Mouse (Mus musculus) MEL (cell line): Measurements from ENCODE around the gene Tanc1.

Source experiments
- CTCF ChIP-seq, 3 experiments: IDR thresholded peaks in 2 of 3; conservative IDR thresholded peaks in 1 of 3; 2 replicates each; pipeline ENCODE4 v1.5.1; 2011 to 2012; ENCODE audit warnings: low read length in 3 of 3, low read depth in 2 of 3, mild to moderate bottlenecking in 2 of 3, improper control_type of control experiment in 1 of 3, inconsistent platforms in 1 of 3, mixed read lengths in 1 of 3, moderate library complexity in 1 of 3; ENCODE audit not compliant: control insufficient read depth in 1 of 3, insufficient read depth in 1 of 3, poor library complexity in 1 of 3, severe bottlenecking in 1 of 3
- EP300 ChIP-seq, 2 experiments: IDR thresholded peaks; 2 replicates each; pipeline ENCODE4 v1.6.1; 2011; ENCODE audit warnings: improper control_type of control experiment in 2 of 2, low read length in 2 of 2, low read depth in 1 of 2, mild to moderate bottlenecking in 1 of 2
- GATA1 ChIP-seq: IDR thresholded peaks from 2 replicates; pipeline ENCODE4 v1.6.1; 2011; ENCODE audit warnings: low read depth, low read length, improper control_type of control experiment
- MXI1 ChIP-seq: IDR thresholded peaks from 2 replicates; pipeline ENCODE4 v1.6.1; 2011; ENCODE audit warnings: mild to moderate bottlenecking, low read depth, low read length, improper control_type of control experiment
- POLR2AphosphoS2 ChIP-seq: IDR thresholded peaks from 2 replicates; pipeline ENCODE4 v1.6.1; 2011; ENCODE audit warnings: low read length, improper control_type of control experiment
- POLR2AphosphoS5 ChIP-seq: IDR thresholded peaks from 2 replicates; pipeline ENCODE4 v1.6.1; 2012; ENCODE audit warnings: low read depth, borderline replicate concordance, mild to moderate bottlenecking, inconsistent platforms, low read length, moderate library complexity, mixed read lengths
- SMC3 ChIP-seq: IDR thresholded peaks from 2 replicates; pipeline ENCODE4 v1.6.1; 2011; ENCODE audit warnings: low read depth, low read length, improper control_type of control experiment
- TCF12 ChIP-seq: IDR thresholded peaks from 2 replicates; pipeline ENCODE4 v1.6.1; 2014; ENCODE audit warnings: low read depth, mild to moderate bottlenecking, inconsistent platforms, low read length, improper control_type of control experiment, moderate library complexity
- ZKSCAN1 ChIP-seq: IDR thresholded peaks from 2 replicates; pipeline ENCODE4 v1.6.1; 2012; ENCODE audit warnings: low read depth, mild to moderate bottlenecking, inconsistent platforms, low read length, improper control_type of control experiment, moderate library complexity
- ZNF384 ChIP-seq: IDR thresholded peaks from 2 replicates; pipeline ENCODE4 v1.6.1; 2012; ENCODE audit warnings: low read depth, mild to moderate bottlenecking, inconsistent platforms, low read length, improper control_type of control experiment

- TF ChIP-seq POLR2AphosphoS2 (no peak), EP300 (IDR thresholded peaks at IDR 0.05; ENCODE audit: low read depth in 1 of 2, low read length in 2 of 2) (no peak), CTCF (IDR thresholded peaks at IDR 0.05 in 2 of 3, conservative IDR thresholded peaks at IDR 0.05 in 1 of 3; ENCODE audit: control insufficient read depth in 1 of 3, insufficient read depth in 1 of 3, low read depth in 2 of 3, low read length in 3 of 3, poor library complexity in 1 of 3, severe bottlenecking in 1 of 3) (no peak), SMC3 (no peak), MXI1 (no peak), ZKSCAN1 (no peak), GATA1 (no peak), POLR2AphosphoS5 (no peak), ZNF384 (no peak), TCF12 (no peak)
These were observed 33.7 kb downstream of the Tanc1 start for GRCm38 (mm10) chr2:59645515-59645914.
